Mouse (Mus musculus) CH12.LX (cell line): ENCODE measurements around the gene Mtmr1. TPM values are rescaled to one million over a fixed set of nuclear protein-coding genes. Genes with fewer than 3 reads are reported as not detected.

Experiments
- DNase-seq: peaks from one replicate; pipeline ENCODE4 v3.0.0-alpha.2; 2013; ENCODE audit errors: extremely low read depth
- H3K27ac ChIP-seq: 2 replicates; pipeline ENCODE4 v1.5.1; 2012; ENCODE audit warnings: low read depth, mild to moderate bottlenecking, control low read depth, moderate library complexity; ENCODE audit not compliant: insufficient read depth
- H3K27me3 ChIP-seq: replicated peaks from 2 replicates; pipeline ENCODE3; 2012; ENCODE audit warnings: inconsistent platforms
- H3K36me3 ChIP-seq, 2 experiments: replicated peaks in 1 of 2; 2 replicates each; pipeline versions ENCODE3 to v1.6.1; 2012; ENCODE audit warnings: inconsistent platforms in 1 of 2, low read length in 1 of 2, mild to moderate bottlenecking in 1 of 2, mixed read lengths in 1 of 2, moderate library complexity in 1 of 2; ENCODE audit not compliant: control insufficient read depth in 1 of 2, insufficient read depth in 1 of 2
- H3K4me1 ChIP-seq, 2 experiments: 2 replicates each; pipeline ENCODE4 v1.6.1; 2012; ENCODE audit warnings: inconsistent platforms in 1 of 2, moderate library complexity in 1 of 2; ENCODE audit not compliant: insufficient read depth in 2 of 2, control insufficient read depth in 1 of 2
- H3K4me2 ChIP-seq: 2 replicates; pipeline ENCODE4 v1.6.1; 2012; ENCODE audit warnings: low read depth, mild to moderate bottlenecking, control low read depth; ENCODE audit not compliant: poor library complexity, insufficient read depth, severe bottlenecking
- H3K4me3 ChIP-seq, 3 experiments: fragments of 150-350 bp in 1 of 3; sonication (generic) in 1 of 3; replicated peaks in 1 of 3; 2 replicates each; pipeline versions ENCODE3 to v1.5.1; 2011 to 2012; ENCODE audit warnings: low read depth in 2 of 3, low read length in 2 of 3, mild to moderate bottlenecking in 2 of 3, moderate library complexity in 2 of 3, control low read depth in 1 of 3, improper control_type of control experiment in 1 of 3, inconsistent platforms in 1 of 3, mixed read lengths in 1 of 3; ENCODE audit not compliant: poor library complexity in 1 of 3
- H3K79me2 ChIP-seq: replicated peaks from 2 replicates; pipeline ENCODE4 v1.6.1; 2012; ENCODE audit warnings: mild to moderate bottlenecking, moderate library complexity; ENCODE audit not compliant: control insufficient read depth, poor library complexity, insufficient read depth, severe bottlenecking; ENCODE audit errors: extremely low read depth
- H3K9ac ChIP-seq: 2 replicates; pipeline ENCODE4 v1.6.1; 2012; ENCODE audit warnings: low read depth, mild to moderate bottlenecking, control low read depth, moderate library complexity; ENCODE audit not compliant: insufficient read depth
- H3K9me3 ChIP-seq: replicated peaks from 2 replicates; pipeline ENCODE3; 2012; ENCODE audit warnings: low read length, inconsistent platforms, mixed read lengths
- GABPA ChIP-seq: IDR thresholded peaks from 2 replicates; pipeline ENCODE4 v1.6.1; 2012; ENCODE audit warnings: low read depth, low read length, improper control_type of control experiment, inconsistent platforms; ENCODE audit not compliant: insufficient replicate concordance
- IRF4 ChIP-seq: IDR thresholded peaks from 2 replicates; pipeline ENCODE4 v1.6.1; 2014; ENCODE audit warnings: low read depth, mild to moderate bottlenecking, inconsistent platforms, low read length, improper control_type of control experiment
- KAT2A ChIP-seq: IDR thresholded peaks from 2 replicates; pipeline ENCODE4 v1.6.1; 2012; ENCODE audit warnings: low read length, improper control_type of control experiment, inconsistent platforms; ENCODE audit not compliant: insufficient replicate concordance
- MEF2A ChIP-seq: IDR thresholded peaks from 2 replicates; pipeline ENCODE4 v1.6.1; 2014; ENCODE audit warnings: low read depth, mild to moderate bottlenecking, inconsistent platforms, low read length, improper control_type of control experiment, borderline replicate concordance
- POLR2AphosphoS2 ChIP-seq: IDR thresholded peaks from 2 replicates; pipeline ENCODE4 v1.6.1; 2011; ENCODE audit warnings: low read depth, low read length, improper control_type of control experiment
- TBP ChIP-seq: conservative IDR thresholded peaks from 2 replicates; pipeline ENCODE4 v1.6.1; 2011; ENCODE audit warnings: low read depth, low read length, improper control_type of control experiment
- UBTF ChIP-seq: IDR thresholded peaks from 2 replicates; pipeline ENCODE4 v1.6.1; 2012; ENCODE audit warnings: low read depth, mild to moderate bottlenecking, inconsistent platforms, low read length, improper control_type of control experiment, moderate library complexity
- ZC3H11A ChIP-seq: IDR thresholded peaks from 2 replicates; pipeline ENCODE4 v1.6.1; 2012; ENCODE audit warnings: low read depth, mild to moderate bottlenecking, inconsistent platforms, low read length, improper control_type of control experiment
- dilution Hi-C: fragments of 300-500 bp; cut with MboI; formaldehyde crosslinking; loops from 2 replicates; pipeline ENCODE4 v1.14.3; 2020; ENCODE audit warnings: low sequenced_read_pairs; ENCODE audit not compliant: extremely low pct_unique_long_range_greater_than_20kb, extremely low pct_ligation_motif_present
- in situ Hi-C: fragments of 300-500 bp; cut with MboI; formaldehyde crosslinking; loops from 3 replicates; pipeline ENCODE4 v1.14.3; 2019; ENCODE audit warnings: low sequenced_read_pairs, low pct_ligation_motif_present, low pct_unique_long_range_greater_than_20kb, mixed read lengths
- polyA plus RNA-seq: library from polyadenylated mRNA; unstranded; fragments of >175 nt; gene quantifications from 2 replicates; pipeline ENCODE4 v1.2.1, GENCODE M21; 2012; ENCODE audit warnings: low read depth; ENCODE audit not compliant: insufficient read length
- total RNA-seq, 2 experiments: library from RNA; depleted of rRNA; stranded (reverse); fragments of 300-350 nt in 1 of 2; fragments of >200 nt in 1 of 2; gene quantifications; 2 replicates each; pipeline ENCODE4 v1.2.3; 2012 to 2014

Mtmr1 gene
- total and polyA plus RNA-seq, 3 experiments: 15.3 to 35.3 (median 17.5) TPM

DNA sequence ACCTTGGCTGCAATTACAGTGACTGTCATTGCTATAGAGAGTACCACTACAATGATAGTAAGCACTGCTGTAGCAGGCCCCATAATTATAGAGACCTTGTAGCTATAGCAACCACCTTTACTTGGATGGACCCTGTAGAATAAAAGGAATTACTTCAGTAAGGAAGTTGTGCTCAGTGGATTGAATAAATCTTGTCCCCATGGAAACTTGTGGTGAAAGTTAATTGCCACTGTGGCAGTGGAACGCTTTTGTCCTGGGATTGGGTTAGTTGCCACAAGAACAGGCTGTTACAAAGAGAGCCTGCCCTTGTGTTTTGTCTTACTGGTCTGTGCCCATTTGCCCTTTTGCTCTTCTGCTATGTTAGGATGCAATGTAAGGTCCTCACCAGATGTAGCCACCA lies 69.9 kb downstream of the Mtmr1 start:
- H3K27me3 ChIP-seq: no peaks in the 10 kb centered on the region
- no peak for TF ChIP-seq KAT2A
- TF ChIP-seq, all 38 proteins: peak for 0
- no peaks in the 10 kb centered on the region for H3K79me2 ChIP-seq
- H3K4me1 ChIP-seq: no peaks in the 10 kb centered on the region
- no peak overlapping the region for H3K4me2 ChIP-seq
- dilution Hi-C loops: no loop called here
- H3K9ac ChIP-seq: no peak overlapping the region
- H3K9me3 ChIP-seq: no peaks in the 10 kb centered on the region
- no peak overlapping the region for H3K4me3 ChIP-seq
- in situ Hi-C loops: no loop called here
- no peak overlapping the region for H3K27ac ChIP-seq
- H3K36me3 ChIP-seq: peaks cover 0 to 15% of the 10 kb centered on the region in 2 experiments
- DNase-seq: no peak

DNA sequence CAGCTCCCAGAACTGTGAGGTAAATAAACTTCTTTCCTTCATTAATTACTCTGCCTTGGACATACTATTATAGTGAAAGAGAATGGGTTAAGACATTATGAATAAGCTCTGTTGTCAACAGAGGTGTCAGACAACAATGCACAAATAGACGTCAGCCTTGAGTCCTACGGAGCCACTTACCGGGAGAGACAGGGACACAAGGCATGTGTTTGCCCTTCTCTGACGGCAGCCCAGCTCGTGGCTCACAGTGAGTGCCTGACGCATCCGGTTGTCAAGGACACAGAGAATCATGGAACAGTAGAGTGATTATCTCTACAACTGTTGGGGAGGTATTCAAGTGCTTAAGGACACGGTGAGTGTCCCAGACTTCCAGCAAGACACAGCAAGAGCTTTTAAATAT lies 70.3 kb downstream of the Mtmr1 start:
- H3K4me2 ChIP-seq: no peak overlapping the region
- in situ Hi-C loops (no loop called here), dilution Hi-C loops (no loop called here)
- H3K79me2 ChIP-seq: no peaks in the 10 kb centered on the region
- no peaks in the 10 kb centered on the region for H3K27me3 ChIP-seq
- no peak overlapping the region for H3K9ac ChIP-seq
- no peaks in the 10 kb centered on the region for H3K4me1 ChIP-seq
- peaks cover 0 to 16% of the 10 kb centered on the region in 2 experiments for H3K36me3 ChIP-seq
- no peak overlapping the region for H3K27ac ChIP-seq
- H3K4me3 ChIP-seq: no peak overlapping the region
- H3K9me3 ChIP-seq: no peaks in the 10 kb centered on the region
- no peak for DNase-seq
- TF ChIP-seq KAT2A (no peak), ZC3H11A (no peak), TBP (no peak), POLR2AphosphoS2 (no peak), MEF2A (no peak)

DNA sequence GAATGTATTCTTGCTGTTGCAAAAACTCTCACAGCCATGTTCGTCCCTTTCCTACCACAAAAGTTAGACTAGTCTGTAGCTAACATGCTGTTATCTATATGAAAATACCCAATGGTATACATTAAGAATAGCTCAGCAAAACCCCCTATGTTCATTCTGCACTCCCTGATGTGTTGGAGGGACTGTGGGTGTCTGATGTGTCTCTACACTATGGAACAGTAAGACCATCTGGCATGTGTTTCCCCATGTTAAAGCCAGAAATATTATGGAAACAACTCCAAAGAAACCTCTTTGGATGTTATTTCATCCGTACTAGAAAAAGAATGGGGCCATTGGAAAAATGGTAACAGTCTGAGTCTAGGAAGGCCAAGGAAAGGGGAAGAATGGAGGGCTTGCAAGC lies 71.0 kb downstream of the Mtmr1 start:
- Histone ChIP-seq H3K4me1 (no peaks in the 10 kb centered on the region), H3K36me3 (peaks cover 3 to 20% of the 10 kb centered on the region in 2 experiments), H3K27me3 (no peaks in the 10 kb centered on the region), H3K9ac (no peak overlapping the region), H3K9me3 (no peaks in the 10 kb centered on the region), H3K4me2 (no peak overlapping the region), H3K4me3 (no peak overlapping the region), H3K27ac (no peak overlapping the region), H3K79me2 (no peaks in the 10 kb centered on the region)
- dilution Hi-C loops: no loop called here
- DNase-seq: no peak
- in situ Hi-C loops: no loop called here
- TF ChIP-seq IRF4 (no peak), UBTF (no peak), GABPA (no peak), ZC3H11A (no peak)
